Mouse (Mus musculus) adrenal gland, adult (tissue): ENCODE measurements around the gene Dner.
"Not testable (repeated sequence)": the region's sequence is repeated elsewhere in the genome, so short reads cannot be mapped to it uniquely, and the experiment has no call there.

Experiments used
- DNase-seq, 2 experiments: peaks; one replicate each; pipeline ENCODE4 v3.0.0; 2022 to 2023; ENCODE audit warnings: low spot score in 1 of 2; ENCODE audit not compliant: inconsistent age in 2 of 2

Gene Dner

DNA sequence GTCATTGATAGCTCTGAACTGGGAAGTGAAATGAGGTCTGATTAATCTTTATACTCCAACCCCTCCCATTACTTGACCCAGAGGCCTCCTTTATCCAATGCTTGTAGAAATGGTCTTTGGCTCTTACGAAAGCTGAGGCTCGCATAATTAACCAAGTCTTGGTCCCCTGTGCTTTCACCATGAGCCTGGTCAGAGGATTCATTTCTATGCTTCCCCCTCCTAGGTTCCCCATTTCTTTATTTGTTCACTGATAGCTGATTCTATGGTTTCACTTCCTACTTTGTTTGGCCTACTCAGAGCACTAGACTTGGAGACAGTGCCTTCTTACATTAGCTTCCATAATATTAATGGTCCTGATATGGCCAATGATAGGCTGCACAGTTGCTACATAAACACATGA lies 345.8 kb downstream of the Dner start:
- DNase-seq, result peak in 1 of 2 experiments; percentile 29

- no peak for DNase-seq
These were observed 348.1 kb downstream of the Dner start for GRCm38 (mm10) chr1:84347796-84348476.

- DNase-seq, result not testable (repeated sequence)
These were observed 363.2 kb downstream of the Dner start for GRCm38 (mm10) chr1:84332797-84333196.

DNA sequence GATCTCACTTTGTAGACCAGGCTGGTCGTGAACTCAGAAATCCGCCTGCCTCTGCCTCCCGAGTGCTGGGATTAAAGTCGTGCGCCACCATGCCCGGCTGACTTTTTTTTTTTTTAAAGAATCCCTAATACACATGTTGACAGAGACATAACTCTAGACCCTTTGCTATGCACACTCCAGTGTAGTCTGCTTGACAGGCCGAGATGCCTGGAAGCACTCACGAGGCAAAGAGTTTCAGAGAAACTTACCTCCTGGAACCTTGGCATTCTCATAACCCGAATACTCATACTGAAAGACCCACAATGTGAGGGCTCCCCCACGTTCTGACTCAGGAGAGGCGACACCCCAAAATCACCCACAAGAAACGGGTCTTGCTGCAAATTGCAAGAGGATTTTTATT lies 364.2 kb downstream of the Dner start:
- DNase-seq, result not testable (repeated sequence)

- DNase-seq, result no peak
These were observed 370.7 kb downstream of the Dner start for GRCm38 (mm10) chr1:84325309-84325708.

- DNase-seq, result no peak
These were observed 374.7 kb downstream of the Dner start for GRCm38 (mm10) chr1:84321327-84321726.
